Mouse (Mus musculus) midbrain, postnatal 0 days (tissue): ENCODE measurements around the gene Recql5. TPM values are rescaled to one million over a fixed set of nuclear protein-coding genes. Genes with fewer than 3 reads are reported as not detected.

Experiments used
- ATAC-seq: fragments of 200-750 bp; cut with Nextera tagmentation; 2 replicates; pipeline ENCODE4 v1.8.0; 2017; ENCODE audit warnings: moderate number of reproducible peaks, mild to moderate bottlenecking, moderate TSS enrichment, moderate library complexity; ENCODE audit not compliant: low FRiP score
- DNase-seq: peaks from one replicate; pipeline ENCODE4 v3.0.0-alpha.2; 2015; ENCODE audit warnings: low spot score
- H3K27ac ChIP-seq: fragments of 300-500 bp; sonication (generic); 2 replicates; pipeline ENCODE4 v1.5.1; 2014; ENCODE audit warnings: low read depth, mild to moderate bottlenecking, low read length, mixed read lengths
- H3K27me3 ChIP-seq: fragments of 300-500 bp; sonication (generic); 2 replicates; pipeline ENCODE4 v1.6.1; 2014; ENCODE audit warnings: low read length, control low read depth, mixed read lengths; ENCODE audit not compliant: insufficient read depth
- H3K36me3 ChIP-seq: fragments of 300-500 bp; sonication (generic); 2 replicates; pipeline ENCODE4 v1.6.1; 2014; ENCODE audit warnings: low read length, control low read depth, mixed read lengths; ENCODE audit not compliant: insufficient read depth
- H3K4me1 ChIP-seq: fragments of 300-500 bp; sonication (generic); 2 replicates; pipeline ENCODE4 v1.6.1; 2014; ENCODE audit warnings: mild to moderate bottlenecking, control low read depth, antibody characterized with exemption, low read length, mixed read lengths; ENCODE audit not compliant: insufficient read depth
- H3K4me2 ChIP-seq: fragments of 300-500 bp; sonication (generic); 2 replicates; pipeline ENCODE4 v1.6.1; 2014; ENCODE audit warnings: low read depth, mild to moderate bottlenecking, low read length, mixed read lengths; ENCODE audit not compliant: poor library complexity, severe bottlenecking
- H3K4me3 ChIP-seq: fragments of 300-500 bp; sonication (generic); 2 replicates; pipeline ENCODE4 v1.5.1; 2014; ENCODE audit warnings: low read depth, mild to moderate bottlenecking, low read length, moderate library complexity
- H3K9ac ChIP-seq: fragments of 300-500 bp; sonication (generic); replicated peaks from 2 replicates; pipeline ENCODE4 v1.6.1; 2014; ENCODE audit warnings: mild to moderate bottlenecking, low read length, moderate library complexity, mixed read lengths; ENCODE audit not compliant: poor library complexity, severe bottlenecking
- H3K9me3 ChIP-seq: fragments of 300-500 bp; sonication (generic); 2 replicates; pipeline ENCODE4 v1.6.1; 2016; ENCODE audit warnings: low read length, control low read depth
- CTCF ChIP-seq: IDR thresholded peaks from 2 replicates; pipeline ENCODE4 v1.5.1; 2016; ENCODE audit warnings: antibody characterized with exemption, mild to moderate bottlenecking
- WGBS: fragments of 180-500 bp; shearing (Covaris S2); extraction: QIAGEN DNeasy Blood & Tissue Kit; methylation state at CpG from one replicate; pipeline ENCODE4 v1.1.7; 2014; 5-methylcytosine and 5-hydroxymethylcytosine counted together
- polyA plus RNA-seq: library from polyadenylated mRNA; unstranded; fragments of >200 nt; fragmentation: Nextera tagmentation; extraction: Ambion mirVana; gene quantifications from 2 replicates; pipeline ENCODE4 v1.2.1, GENCODE M21; 2015
- total RNA-seq: library from RNA; depleted of rRNA; stranded (reverse); fragments of >200 nt; gene quantifications from 2 replicates; pipeline ENCODE4 v1.2.3, GENCODE M21; 2014

Gene Recql5
- total and polyA plus RNA-seq, 2 experiments from 2014 or later = 8.0 to 20.4 TPM

DNA sequence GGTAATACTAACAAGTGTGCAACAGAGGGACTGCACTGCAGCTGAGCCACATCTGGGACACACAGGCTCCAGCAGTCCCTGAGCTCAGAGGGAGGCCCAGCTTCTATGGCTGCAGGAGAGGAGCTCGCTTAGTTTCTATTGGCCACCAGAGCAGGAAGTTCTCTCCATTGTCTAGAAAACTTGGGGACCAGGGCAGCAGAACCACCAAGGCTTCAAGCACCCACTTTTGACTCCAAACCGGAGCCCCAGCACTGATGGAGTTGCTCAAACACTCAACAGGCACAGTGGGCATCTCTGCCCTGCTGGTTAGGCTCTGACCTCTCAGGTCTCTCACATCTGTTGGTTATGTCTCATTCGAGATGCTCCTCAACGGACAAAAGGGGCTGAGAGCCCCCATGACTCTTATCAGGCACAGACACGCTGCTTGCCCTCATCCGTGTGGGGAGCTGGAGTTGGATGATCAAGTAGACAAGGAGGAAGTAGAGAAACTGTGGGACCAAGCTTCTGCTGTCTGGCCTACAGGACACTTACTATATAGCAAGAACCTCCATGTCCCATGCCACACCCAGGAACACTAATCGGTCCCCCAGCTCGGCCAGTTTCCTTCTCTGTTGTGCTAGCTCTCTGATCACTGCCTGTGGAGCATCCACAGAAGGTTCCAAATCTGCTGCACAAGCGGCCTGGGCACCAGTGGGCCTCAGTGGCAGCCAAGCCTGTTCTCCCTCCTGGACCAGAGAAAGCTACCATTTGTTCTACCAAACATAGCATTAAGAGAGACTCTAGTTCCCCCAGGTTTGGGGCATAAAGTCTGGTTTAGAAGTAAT lies 31.7 kb downstream of the Recql5 start:
- Histone ChIP-seq H3K9me3 (no peaks in the 10 kb centered on the region), H3K4me3 (no peak overlapping the region), H3K36me3 (peaks cover 6% of the 10 kb centered on the region), H3K4me2 (no peak overlapping the region), H3K27me3 (no peaks in the 10 kb centered on the region), H3K27ac (no peak overlapping the region), H3K4me1 (no peaks in the 10 kb centered on the region), H3K9ac (no peak overlapping the region)
- no peak for ATAC-seq
- no peak for DNase-seq
- 89% methylated on average over 9 of the region's 9 CpGs for WGBS
- TF ChIP-seq CTCF = no peak

DNA sequence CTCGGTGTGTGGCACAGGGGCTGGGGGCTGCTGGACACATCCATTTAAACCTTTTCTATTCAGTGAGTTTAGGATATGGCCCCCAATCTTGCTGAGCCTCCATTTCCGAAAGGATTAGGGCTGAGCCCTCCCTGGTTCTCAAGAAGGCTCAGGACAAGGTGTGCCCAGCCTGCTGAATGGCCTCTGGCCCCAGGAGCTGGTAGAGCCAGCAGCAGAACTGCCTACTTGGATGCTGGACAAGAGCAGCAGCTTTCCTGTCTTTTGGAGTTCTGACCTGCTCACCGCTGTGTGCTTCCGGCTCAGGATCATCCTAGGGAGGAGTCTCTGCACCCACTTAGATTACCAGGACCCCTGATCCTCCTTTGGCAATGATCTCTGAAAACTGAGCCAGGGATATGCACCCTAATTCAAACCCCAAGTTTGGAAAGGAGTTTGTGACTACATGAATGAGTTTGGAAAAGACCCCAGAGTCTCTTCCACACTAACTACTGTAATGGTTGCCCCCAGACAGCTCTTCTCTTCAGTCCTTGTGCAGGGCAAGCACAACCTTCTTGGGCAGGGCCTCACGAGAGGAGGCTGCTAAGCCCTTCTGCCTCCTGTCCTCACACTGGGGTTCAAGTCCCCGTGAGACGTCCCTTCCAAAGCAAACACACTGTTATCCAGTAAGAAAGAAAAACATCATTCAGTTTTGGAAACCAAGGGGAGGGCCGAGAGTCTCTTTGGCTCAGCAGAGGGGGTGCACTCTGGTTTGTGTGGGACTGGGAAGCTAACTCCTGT lies 32.5 kb downstream of the Recql5 start:
- no peak overlapping the region for H3K4me2 ChIP-seq
- H3K27ac ChIP-seq = no peak overlapping the region
- H3K27me3 ChIP-seq = no peaks in the 10 kb centered on the region
- TF ChIP-seq CTCF = no peak
- no peaks in the 10 kb centered on the region for H3K9me3 ChIP-seq
- H3K4me3 ChIP-seq = no peak overlapping the region
- H3K36me3 ChIP-seq = peaks cover 13% of the 10 kb centered on the region
- no peak for ATAC-seq
- H3K9ac ChIP-seq = no peak overlapping the region
- WGBS = 69% methylated on average over 8 of the region's 8 CpGs
- DNase-seq = no peak
- no peaks in the 10 kb centered on the region for H3K4me1 ChIP-seq

DNA sequence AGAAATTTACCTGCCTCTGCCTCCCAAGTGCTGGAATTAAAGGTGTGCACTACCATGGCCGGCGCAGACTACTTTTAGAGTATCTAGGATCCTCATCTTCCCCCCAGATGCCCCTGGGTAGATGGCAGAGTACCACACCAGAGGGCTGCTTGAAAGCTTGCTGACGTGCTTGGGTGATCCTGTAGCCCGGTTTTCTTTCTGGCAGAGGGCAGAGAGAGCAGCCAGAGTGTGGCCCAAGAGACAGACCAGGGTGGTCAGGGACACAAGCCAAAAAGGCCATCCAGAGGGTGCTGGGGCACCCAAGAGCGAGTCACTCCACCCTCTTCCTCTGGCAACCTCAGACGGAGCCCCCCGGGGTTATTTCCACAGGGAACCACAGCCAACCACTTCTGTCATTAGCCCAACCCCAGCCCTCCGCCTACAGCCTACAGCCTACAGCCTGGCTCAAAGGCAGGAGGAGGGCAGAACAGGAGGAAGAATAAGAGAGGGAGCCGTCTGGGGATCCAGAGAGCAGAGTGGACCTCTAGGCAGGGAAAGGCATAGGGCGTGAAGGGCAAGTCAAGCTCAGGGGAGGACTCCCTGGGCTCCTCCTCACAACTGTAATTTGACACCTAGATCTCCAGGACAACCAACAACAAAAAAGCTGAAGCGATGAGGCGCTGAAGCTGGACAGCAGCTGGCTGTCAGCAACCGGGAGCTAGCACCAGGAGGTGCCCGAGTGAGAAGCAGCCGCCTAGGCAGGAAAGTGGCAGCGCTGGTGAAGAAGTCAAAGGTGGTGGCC lies 33.6 kb downstream of the Recql5 start, which contains the start of gene Smim5:
Gene Smim5 (plus strand): TSS at position 481 of the 781 bp plus-strand sequence.
- Histone ChIP-seq H3K4me1 (no peaks in the 10 kb centered on the region), H3K4me3 (no peak within 1 kb of the TSS), H3K9ac (no peak within 1 kb of the TSS), H3K4me2 (no peak within 1 kb of the TSS), H3K36me3 (peaks cover 23% of the 10 kb centered on the region), H3K9me3 (no peaks in the 10 kb centered on the region), H3K27ac (no peak within 1 kb of the TSS), H3K27me3 (no peaks in the 10 kb centered on the region)
- TF ChIP-seq CTCF = no peak
- ATAC-seq = no peak
- WGBS = 34% methylated on average over 16 of the region's 16 CpGs
- DNase-seq = peak; percentile 42

DNA sequence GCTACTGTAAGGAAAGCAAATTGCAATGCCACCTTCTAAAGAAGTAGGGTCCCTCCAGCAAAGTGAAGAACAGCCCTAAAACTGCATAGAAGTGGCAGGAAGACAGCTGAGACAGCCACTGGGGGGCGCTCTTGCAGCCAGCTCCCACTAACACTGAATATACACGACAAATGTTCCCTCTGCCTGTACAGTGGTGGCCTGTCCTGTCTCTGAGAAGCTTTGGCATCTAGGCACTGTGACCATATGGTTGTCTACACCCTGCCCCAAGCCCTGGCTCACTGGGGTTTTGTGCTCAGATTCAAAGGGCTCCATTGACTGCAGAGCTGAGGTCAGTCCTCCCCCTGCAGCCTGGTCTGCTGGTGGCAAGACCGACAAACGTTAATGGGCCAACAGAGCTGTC lies 34.4 kb downstream of the Recql5 start:
- Histone ChIP-seq H3K27ac (no peak overlapping the region), H3K9ac (no peak overlapping the region), H3K36me3 (peaks cover 24% of the 10 kb centered on the region), H3K9me3 (no peaks in the 10 kb centered on the region), H3K4me1 (no peaks in the 10 kb centered on the region), H3K4me2 (no peak overlapping the region), H3K27me3 (no peaks in the 10 kb centered on the region), H3K4me3 (no peak overlapping the region)
- TF ChIP-seq CTCF = peak; percentile 67
- DNase-seq (peak; percentile 76), ATAC-seq (peak; percentile 69)
- WGBS = 15% methylated on average over 4 of the region's 4 CpGs

DNA sequence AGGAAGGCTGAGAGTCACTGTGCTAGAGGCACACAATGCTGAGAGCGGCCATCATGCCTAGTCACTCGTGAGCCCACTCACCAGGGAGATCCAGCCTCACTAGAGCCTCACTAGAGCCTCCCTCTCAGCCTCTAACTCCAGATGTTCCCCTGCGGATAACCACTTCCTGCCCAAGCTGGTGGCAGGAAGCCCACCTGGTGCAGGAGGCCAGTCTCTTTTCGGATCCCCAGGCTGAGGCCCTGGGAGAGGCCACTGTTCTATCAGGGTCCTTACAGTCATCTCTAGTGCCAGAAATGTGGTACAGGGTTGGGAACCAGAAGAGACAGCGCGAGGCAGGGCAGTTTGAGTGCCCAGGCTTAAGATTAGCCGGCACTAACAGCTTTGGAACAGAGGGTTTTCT lies 34.8 kb downstream of the Recql5 start:
- Histone ChIP-seq H3K4me2 (no peak overlapping the region), H3K27ac (no peak overlapping the region), H3K36me3 (peaks cover 24% of the 10 kb centered on the region), H3K9me3 (no peaks in the 10 kb centered on the region), H3K27me3 (no peaks in the 10 kb centered on the region), H3K4me1 (no peaks in the 10 kb centered on the region), H3K4me3 (no peak overlapping the region), H3K9ac (no peak overlapping the region)
- 89% methylated on average over 7 of the region's 7 CpGs for WGBS
- no peak for DNase-seq
- TF ChIP-seq CTCF = no peak
- no peak for ATAC-seq
